Mouse (Mus musculus) olfactory bulb, adult 2 months (tissue): ENCODE measurements around the gene C1rb.
"Not testable (repeated sequence)": the region's sequence is repeated elsewhere in the genome, so short reads cannot be mapped to it uniquely, and the experiment has no call there.

Source experiments
- CTCF ChIP-seq: fragments of 200-500 bp; IDR thresholded peaks from 2 replicates; pipeline ENCODE4 v1.5.1; 2012; ENCODE audit warnings: low read depth, mild to moderate bottlenecking, low read length, moderate library complexity; ENCODE audit not compliant: insufficient read depth
- POLR2A ChIP-seq: fragments of 200-500 bp; IDR thresholded peaks from 2 replicates; pipeline ENCODE4 v1.6.1; 2012; ENCODE audit warnings: mild to moderate bottlenecking, low read depth, low read length, moderate library complexity; ENCODE audit not compliant: insufficient read depth

GRCm38 (mm10) chr6:124626184-124626583 lies 56.1 kb downstream of the C1rb start:
- not testable (repeated sequence) for TF ChIP-seq CTCF, POLR2A
